Mouse (Mus musculus) embryonic stem cell, embryonic (primary cell): ENCODE results near the gene Snupn.

Experiments used
- CTCF ChIA-PET, 4 experiments: fragments of 300-600 bp in 2 of 4; fragments of 350-600 bp in 2 of 4; sonication (Branson Sonifier 250); formaldehyde crosslinking; loops; one replicate each; lab custom pipeline; 2022; ENCODE audit warnings: inconsistent platforms in 2 of 4; lab: Charles Lee
- POLR2A ChIA-PET, 4 experiments: fragments of 300-600 bp in 2 of 4; fragments of 350-600 bp in 2 of 4; sonication (Branson Sonifier 250); formaldehyde crosslinking; loops; one replicate each; lab custom pipeline; 2022; ENCODE audit warnings: antibody characterized with exemption in 4 of 4, inconsistent platforms in 1 of 4; lab: Charles Lee

Gene Snupn

DNA sequence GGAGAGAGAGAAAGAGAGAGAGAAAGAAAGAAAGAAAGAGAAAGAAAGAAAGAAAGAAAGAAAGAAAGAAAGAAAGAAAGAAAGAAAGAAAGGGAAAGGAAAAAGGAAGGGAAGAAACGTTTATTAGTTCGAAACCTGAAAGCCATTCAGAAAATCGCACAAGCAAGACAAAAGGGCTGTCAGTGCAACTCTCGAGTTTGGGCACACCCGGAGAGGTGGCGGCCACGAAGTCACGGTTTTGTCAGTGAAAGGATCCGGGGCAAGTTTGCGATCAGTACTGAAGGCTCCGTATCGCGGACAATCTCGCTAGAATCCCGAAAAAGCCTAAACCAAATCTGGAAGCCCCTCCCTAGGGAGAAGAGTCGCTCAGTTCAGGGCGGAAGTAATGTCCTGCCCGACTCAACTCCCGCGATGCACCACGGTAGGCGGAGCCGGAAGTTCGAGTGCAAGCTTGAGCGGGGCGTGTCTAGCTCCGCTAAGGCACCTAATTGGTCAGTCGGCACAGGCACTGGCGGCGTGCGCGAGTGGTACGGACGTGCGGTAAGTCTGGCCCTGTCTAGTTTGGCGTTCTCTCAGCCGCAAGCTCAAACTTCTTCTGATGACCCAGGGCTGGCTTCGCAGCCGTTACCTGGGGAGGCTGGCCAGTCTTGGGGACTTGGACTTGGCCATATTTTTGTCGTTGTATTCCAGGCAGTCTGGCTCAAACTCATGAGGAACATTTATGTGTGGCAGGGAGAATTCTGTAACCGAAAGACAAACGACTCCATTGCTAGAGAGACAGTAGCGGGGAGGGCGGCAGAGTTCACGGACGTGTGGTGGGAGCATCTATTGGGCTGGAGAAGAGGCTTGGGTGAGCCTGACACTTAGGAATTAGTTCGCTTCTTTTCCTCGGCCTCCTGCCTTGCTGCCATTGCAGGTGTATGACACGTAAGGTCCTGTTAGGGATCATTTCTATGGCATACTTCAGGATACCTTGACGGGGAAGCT, at the start of gene Snupn:
TSS of gene Snupn (plus strand) at position 465 of the 987 bp plus-strand sequence.
- ChIA-PET POLR2A (interaction anchor here (0.5 to 3.2 kb wide), 128 partner anchors 8 to 1872 kb away, joined by 3 to 81 read pairs (median 4); partner anchors contain the start of genes Imp3 (in 3 of the 4), Man2c1 (in 3 of the 4), Ptpn9 (in 3 of the 4) and Sin3a (in 3 of the 4)), CTCF (interaction anchor here in 3 of 4 experiments (0.6 to 2.2 kb wide), 18 partner anchors 10 to 1295 kb away, joined by 3 to 11 read pairs (median 4); partner anchors contain the start of genes Imp3 (in 1 of the 3), Odf3l1 (in 1 of the 3), Ptpn9 (in 1 of the 3) and Snx33 (in 1 of the 3))

DNA sequence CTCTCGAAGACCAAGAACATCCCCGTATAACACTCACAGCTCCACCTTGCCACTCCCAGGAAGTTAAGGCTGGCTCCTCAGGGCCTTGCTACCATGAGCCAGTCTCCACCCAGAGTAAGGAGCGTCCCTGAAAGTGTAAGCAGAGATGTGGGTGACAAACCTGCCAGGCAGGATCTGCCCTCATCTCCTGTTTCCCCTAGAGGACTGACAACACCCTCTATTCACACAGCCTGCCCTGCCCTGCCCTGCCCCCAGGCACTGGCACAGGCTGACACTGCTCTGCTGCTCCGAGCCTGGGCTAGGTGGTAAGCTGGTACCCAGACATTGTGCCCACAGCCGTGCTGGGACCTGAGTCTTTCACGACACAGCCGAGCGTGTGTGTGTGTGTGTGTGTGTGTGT, 49.5 kb upstream of the Snupn start:
- POLR2A ChIA-PET: interaction anchor here in 3 of 4 experiments (0.6 to 2.0 kb wide), 7 partner anchors 9 to 935 kb away, joined by 3 to 7 read pairs (median 4); partner anchors contain the start of genes Arid3b (in 1 of the 3) and Snx33 (in 1 of the 3)
- CTCF ChIA-PET: interaction anchor here (0.5 to 1.9 kb wide), 9 partner anchors 10 to 798 kb away, joined by 3 to 8 read pairs (median 3); no protein-coding TSS in a partner anchor

DNA sequence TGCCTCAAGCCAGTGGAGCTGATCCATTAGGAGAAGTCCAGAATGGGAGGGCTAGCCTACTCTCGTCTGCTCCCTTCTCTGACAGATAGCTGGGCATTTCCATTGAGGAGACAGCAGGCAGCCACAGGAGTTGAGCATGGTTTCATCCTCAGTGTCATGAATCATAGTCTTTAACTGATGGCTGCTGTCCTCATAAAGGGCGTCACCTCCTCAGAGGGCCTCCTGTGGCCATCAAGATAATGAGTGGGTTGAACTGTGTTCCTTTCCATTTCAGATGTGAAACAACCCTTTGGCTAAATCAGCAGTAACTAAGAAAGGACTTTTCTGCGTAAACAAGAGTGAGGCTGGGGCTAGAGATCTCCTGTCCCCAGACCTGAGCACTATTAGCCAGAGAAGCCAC, 47.0 kb upstream of the Snupn start:
- ChIA-PET CTCF (interaction anchor here in 1 of 4 experiments (0.6 kb wide), 2 partner anchors 194 to 375 kb away, joined by 4 to 5 read pairs; no protein-coding TSS in a partner anchor), POLR2A (no interaction called here)

DNA sequence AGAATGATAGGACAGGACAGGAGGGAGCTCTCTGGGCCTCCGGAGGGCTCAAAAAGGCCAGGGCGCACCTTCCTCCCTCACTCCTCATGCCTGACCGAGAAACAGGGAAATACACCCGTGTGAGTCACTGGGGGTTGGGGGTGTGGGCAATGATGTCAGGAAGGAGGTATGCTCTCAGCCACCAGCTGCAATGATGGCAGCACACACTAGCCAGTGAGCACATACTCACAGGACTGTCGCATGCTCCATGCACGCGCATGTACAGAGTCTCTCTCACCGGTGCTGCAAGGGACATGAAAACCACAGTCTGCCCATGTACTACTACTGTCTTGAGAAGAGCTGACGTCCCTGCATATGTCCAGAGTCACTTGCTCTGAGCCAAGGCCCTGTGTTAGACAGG, 43.1 kb upstream of the Snupn start:
- ChIA-PET POLR2A (interaction anchor here in 2 of 4 experiments (0.6 to 1.9 kb wide), 5 partner anchors 8 to 357 kb away, joined by 3 to 5 read pairs (median 3); partner anchors contain the start of gene Man2c1 (in 1 of the 2)), CTCF (interaction anchor here in 3 of 4 experiments (0.7 to 6.1 kb wide), 4 partner anchors 14 to 16 kb away, joined by 3 to 22 read pairs (median 6); no protein-coding TSS in a partner anchor)

DNA sequence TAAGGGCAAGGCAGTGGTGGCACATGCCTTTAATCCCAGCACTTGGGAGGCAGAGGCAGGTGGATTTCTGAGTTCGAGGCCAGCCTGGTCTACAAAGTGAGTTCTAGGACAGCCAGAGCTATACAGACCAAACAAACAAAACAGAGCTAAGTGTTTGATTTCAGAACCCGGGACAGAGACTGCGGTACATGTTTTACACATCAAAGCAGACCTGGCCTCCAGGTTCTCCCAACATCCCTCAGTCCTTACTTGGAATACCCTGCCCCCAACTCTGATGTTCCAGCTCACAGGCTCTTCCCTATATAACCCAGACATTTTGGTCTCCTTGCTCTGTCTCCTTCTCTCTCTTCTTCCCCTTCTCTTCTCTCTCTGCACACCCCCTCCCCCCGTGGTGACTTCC, 40.7 kb upstream of the Snupn start:
- CTCF ChIA-PET: interaction anchor here (0.5 to 6.1 kb wide), 11 partner anchors 14 to 1081 kb away, joined by 3 to 22 read pairs (median 6); partner anchors contain the start of genes Snx33 (in 3 of the 4) and 1700017B05Rik (in 1 of the 4)
- POLR2A ChIA-PET: interaction anchor here (0.8 to 2.9 kb wide), 29 partner anchors 9 to 843 kb away, joined by 3 to 19 read pairs (median 4); partner anchors contain the start of genes Snupn (in 3 of the 4), Snx33 (in 3 of the 4), Imp3 (in 1 of the 4) and Lingo1 (in 1 of the 4)

DNA sequence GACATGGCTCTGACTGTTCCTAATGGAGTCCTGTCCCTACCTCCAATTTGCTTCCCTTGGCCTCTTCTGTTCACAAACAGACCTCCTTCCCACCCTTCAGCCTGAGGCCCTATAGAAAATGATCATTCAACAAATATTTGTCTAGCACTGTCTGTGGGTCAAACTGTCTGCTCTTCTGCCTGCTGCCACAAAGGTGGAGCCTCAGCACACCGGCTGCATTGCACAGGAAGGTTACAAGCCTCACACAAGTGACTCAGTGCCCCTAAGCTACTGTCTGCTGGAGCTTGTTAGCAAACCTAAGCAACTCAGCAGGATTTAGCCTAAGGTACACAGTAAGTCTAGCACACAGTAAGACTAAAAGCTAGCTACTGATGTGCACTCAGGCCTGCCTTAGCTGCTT, 39.7 kb upstream of the Snupn start:
- ChIA-PET POLR2A (interaction anchor here in 3 of 4 experiments (0.5 to 2.9 kb wide), 11 partner anchors 11 to 166 kb away, joined by 3 to 19 read pairs (median 6); partner anchors contain the start of genes Snupn (in 2 of the 3), Snx33 (in 2 of the 3) and Imp3 (in 1 of the 3)), CTCF (interaction anchor here in 3 of 4 experiments (0.7 to 6.1 kb wide), 6 partner anchors 17 to 306 kb away, joined by 3 to 22 read pairs (median 8); partner anchors contain the start of gene Snx33 (in 1 of the 3))

DNA sequence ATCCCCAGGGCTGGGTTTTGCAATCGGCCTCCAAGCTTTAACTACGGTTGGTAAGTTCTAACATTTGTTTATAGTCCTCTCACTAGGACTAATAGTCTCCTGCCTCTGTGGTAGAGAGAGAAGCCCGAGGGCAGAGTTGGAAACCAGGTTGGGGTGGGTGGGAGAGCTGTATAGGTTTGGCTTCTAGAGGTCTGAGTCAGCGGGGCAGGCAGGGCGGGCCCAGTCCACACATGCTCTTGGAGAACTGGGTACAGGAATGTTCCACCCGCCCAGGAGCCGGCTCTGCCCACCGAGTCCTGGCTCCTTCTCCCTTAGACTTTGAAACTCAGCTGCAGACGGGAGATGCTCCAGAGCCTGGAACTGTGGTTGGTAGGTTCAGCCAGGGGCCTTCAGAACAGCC, 36.7 kb upstream of the Snupn start:
- ChIA-PET CTCF (interaction anchor here in 2 of 4 experiments (0.9 to 1.6 kb wide), 4 partner anchors 12 to 24 kb away, joined by 3 to 7 read pairs (median 4); partner anchors contain the start of gene Snx33 (in 2 of the 2)), POLR2A (interaction anchor here in 1 of 4 experiments (1.0 to 1.9 kb wide), 4 partner anchors 11 to 23 kb away, joined by 4 to 9 read pairs (median 5); partner anchors contain the start of genes Imp3 and Snx33)

DNA sequence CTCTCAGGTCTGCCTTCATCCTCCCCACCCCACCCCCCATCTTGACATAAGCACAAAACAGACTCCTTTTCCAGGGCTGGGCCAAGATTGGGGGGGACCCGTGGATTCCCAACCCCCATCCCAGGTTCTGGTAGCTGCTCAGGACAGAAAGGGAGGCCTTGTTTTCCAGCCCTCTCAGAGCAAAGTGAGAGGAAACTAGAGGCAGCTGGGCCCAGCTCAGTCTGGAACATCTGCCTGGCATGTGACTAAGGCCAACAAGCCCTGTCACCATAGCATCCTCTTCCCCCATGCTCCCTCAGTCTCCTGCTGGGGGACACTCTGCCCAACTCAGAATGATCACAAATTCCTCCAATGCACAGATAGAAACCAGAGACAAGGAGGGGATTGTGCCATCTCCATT, 35.6 kb upstream of the Snupn start:
- ChIA-PET POLR2A (interaction anchor here in 3 of 4 experiments (1.0 to 1.9 kb wide), 8 partner anchors 10 to 158 kb away, joined by 3 to 9 read pairs (median 4); partner anchors contain the start of genes Snx33 (in 2 of the 3), Imp3 (in 1 of the 3) and Snupn (in 1 of the 3)), CTCF (interaction anchor here in 2 of 4 experiments (0.9 to 1.6 kb wide), 4 partner anchors 13 to 24 kb away, joined by 3 to 7 read pairs (median 3); partner anchors contain the start of gene Snx33 (in 2 of the 2))

DNA sequence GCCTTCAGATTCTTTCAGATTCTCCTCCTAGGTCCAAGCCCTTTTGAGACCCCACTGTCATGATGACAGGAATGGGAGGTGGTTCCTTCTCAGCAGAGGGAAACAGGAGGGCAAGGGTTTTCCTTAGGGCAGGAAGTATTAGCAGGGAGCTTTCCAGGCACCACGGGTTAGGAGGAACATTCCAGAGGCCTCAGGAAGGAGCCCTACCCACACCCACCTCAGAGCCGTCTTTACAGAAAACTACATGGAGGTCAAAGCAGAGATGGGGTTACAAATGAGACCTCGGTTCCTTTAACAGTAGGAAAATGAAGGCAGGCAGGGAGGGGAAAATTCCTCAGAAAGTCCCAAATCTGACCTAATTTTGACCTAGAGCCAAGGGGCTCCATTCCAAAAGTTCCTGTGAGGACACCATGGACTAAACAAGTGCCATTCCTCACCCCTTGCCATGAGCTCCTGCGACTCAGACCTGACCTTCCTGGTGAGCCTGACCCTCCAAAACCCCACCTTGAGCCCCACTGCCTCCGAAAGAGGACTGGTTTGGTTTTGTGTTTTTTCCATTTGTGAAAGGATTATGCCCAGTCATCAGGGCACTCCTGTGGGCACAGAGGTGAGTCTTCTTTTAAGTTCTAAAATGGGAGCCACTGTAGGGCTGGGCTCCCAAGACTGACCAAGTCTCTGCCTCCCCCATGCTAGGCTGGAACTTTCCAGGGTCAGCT, 34.8 kb upstream of the Snupn start:
- ChIA-PET POLR2A (interaction anchor here in 3 of 4 experiments (0.8 to 1.5 kb wide), 7 partner anchors 10 to 157 kb away, joined by 3 to 4 read pairs (median 3); partner anchors contain the start of gene Snx33 (in 2 of the 3)), CTCF (interaction anchor here in 1 of 4 experiments (0.9 to 1.6 kb wide), 3 partner anchors 12 to 24 kb away, joined by 3 to 7 read pairs (median 3); partner anchors contain the start of gene Snx33)

DNA sequence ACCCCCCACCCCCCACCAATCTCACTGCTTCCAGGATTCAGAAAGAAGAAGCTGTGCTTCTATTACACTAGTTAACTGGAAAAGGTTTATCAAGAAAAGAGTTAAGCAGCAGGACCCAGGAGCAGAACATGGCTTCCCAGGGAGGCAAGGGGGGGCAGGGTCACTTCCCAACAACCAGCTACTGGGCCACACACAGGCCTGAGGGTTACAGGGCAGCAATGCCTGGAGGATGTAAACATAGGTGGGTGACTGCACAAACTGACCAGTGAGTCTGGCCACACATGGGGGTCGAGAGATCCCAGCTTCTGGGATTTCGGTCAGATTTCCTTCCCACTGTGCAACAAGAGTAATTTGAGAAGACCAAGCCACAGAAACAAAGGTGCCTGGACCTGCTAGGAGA, 33.5 kb upstream of the Snupn start:
- ChIA-PET CTCF (no interaction called here), POLR2A (interaction anchor here in 1 of 4 experiments (1.5 kb wide), 1 partner anchor 11 kb away, joined by 3 read pairs; the partner anchor contains the start of gene Snx33)

DNA sequence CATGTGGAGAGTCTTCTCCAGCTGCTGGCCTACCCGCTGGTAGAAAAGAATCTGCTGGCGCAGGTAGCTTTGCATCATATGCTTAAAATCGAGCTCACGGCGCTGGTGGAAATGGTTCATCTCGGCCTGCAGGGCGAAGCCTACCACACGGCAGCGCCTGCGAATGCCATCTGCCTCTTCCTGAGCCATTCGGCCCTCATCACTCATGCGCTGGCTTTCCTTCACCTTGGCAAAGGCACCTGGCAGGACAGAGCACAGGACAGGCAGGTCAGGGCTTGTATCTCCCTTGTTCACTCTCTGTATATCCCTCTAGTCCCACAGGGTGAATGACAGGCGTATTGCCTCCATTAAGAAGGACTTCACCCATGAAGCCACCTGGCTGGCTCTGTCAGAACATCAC, 32.2 kb upstream of the Snupn start:
- POLR2A ChIA-PET: interaction anchor here in 2 of 4 experiments (0.5 to 1.6 kb wide), 2 partner anchors 8 to 65 kb away, joined by 3 to 6 read pairs; no protein-coding TSS in a partner anchor
- CTCF ChIA-PET: no interaction called here

DNA sequence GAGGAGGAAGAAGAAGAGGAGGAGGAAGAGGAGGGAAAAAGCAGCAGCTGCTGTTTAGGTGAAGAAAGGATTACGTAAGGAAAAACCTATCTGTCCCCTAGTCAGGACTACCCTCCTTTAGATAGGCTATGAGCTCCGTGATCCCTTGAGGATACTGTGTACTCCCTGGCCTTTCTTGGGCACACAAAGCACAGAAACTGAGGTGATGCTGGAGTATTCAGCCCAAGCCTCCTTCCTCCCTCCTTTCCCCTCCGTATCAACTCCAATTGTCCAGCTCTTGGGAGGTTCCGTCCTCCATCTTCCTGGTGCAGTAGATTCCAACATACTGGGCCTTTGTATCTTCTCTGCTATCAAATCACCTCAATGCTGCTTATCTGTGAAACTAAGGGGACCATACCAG, 27.9 kb upstream of the Snupn start:
- ChIA-PET CTCF (interaction anchor here in 1 of 4 experiments (1.8 to 2.3 kb wide), 2 partner anchors 31 to 33 kb away, joined by 5 to 6 read pairs; no protein-coding TSS in a partner anchor), POLR2A (interaction anchor here in 2 of 4 experiments (0.8 to 1.9 kb wide), 3 partner anchors 28 to 225 kb away, joined by 3 to 4 read pairs (median 3); partner anchors contain the start of genes Neil1 (in 1 of the 2) and Snupn (in 1 of the 2))

DNA sequence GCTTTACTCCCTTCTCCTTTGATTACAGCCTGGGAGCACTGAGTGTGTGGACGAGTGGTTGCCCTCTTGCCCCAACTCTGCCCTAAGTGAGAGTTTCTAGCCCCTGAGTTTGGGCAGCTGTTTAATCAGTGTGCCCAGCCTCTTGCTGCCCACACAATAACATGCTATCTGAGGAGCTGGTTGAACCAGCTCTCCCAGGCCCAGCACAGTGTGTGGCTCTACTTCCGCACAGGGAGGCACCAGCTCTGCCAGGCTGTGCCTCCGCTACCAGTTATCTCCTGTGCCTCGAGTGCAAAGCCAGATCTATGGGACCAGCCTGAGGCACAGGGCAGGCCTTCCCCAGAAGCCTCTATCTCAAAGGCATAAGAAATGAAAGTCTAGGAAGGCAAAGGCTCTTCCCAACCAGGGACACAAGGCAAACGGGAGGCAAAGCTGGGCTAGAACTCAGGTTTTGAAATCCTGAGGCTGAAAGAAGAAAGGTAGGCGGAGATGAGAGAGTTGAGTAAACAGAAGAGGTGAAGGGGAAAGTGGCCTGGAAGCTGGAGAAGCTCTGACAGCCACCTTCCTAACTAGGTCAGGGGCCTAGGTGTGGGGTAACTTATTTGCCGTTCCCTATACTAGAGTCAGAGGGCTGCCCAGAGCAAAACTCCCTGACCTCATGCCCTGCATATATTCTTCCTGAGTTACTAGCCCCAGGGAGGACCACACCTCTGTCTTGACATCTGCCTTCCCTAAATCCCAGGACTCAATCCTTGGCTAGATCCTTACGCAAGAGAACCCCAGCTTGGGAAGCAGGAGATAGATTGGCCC, 26.6 kb upstream of the Snupn start:
- ChIA-PET POLR2A (interaction anchor here in 3 of 4 experiments (0.6 to 3.1 kb wide), 10 partner anchors 13 to 224 kb away, joined by 3 to 18 read pairs (median 3); partner anchors contain the start of genes Imp3 (in 2 of the 3), Neil1 (in 2 of the 3) and Snupn (in 2 of the 3)), CTCF (interaction anchor here in 3 of 4 experiments (0.5 to 2.3 kb wide), 5 partner anchors 33 to 336 kb away, joined by 3 to 6 read pairs (median 5); no protein-coding TSS in a partner anchor)

DNA sequence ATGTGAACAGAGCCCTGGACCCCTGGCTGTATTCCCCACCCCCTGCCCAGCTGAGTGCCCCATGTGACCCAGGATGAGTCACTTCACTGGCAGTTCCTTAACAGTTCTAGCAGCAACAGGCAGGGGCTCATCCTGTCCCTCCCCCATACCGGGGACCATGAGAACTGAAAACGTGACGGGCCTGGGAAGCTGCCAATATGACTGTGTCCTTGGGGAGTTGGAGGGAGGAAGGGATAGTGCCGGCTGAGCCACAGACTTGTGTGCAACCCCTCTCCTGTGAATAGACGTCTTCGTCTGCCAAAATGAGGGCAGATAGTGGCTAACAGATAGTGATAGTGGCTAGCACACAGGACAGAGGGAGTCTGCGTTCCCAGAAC, 26.0 kb upstream of the Snupn start:
- ChIA-PET POLR2A (interaction anchor here in 3 of 4 experiments (0.9 to 3.1 kb wide), 10 partner anchors 10 to 223 kb away, joined by 3 to 18 read pairs (median 4); partner anchors contain the start of genes Imp3 (in 2 of the 3), Snupn (in 2 of the 3) and Neil1 (in 1 of the 3)), CTCF (interaction anchor here in 2 of 4 experiments (0.5 to 1.6 kb wide), 3 partner anchors 33 to 335 kb away, joined by 5 to 6 read pairs (median 5); no protein-coding TSS in a partner anchor)
